Mouse (Mus musculus) heart, embryonic 12.5 days (tissue): Measurements from ENCODE around the gene Bag5. TPM values are rescaled to one million over a fixed set of nuclear protein-coding genes. Genes with fewer than 3 reads are reported as not detected.

ENCODE experiments used
- ATAC-seq: fragments of 200-750 bp; cut with Nextera tagmentation; 2 replicates; pipeline ENCODE4 v1.8.0; 2017; ENCODE audit warnings: moderate TSS enrichment, moderate library complexity; ENCODE audit not compliant: insufficient number of reproducible peaks, low FRiP score
- H3K27ac ChIP-seq: fragments of 300-500 bp; sonication (generic); 2 replicates; pipeline ENCODE4 v1.5.1; 2016; ENCODE audit warnings: mild to moderate bottlenecking, moderate library complexity; ENCODE audit not compliant: poor library complexity, severe bottlenecking
- H3K27me3 ChIP-seq: fragments of 300-500 bp; sonication (generic); replicated peaks from 2 replicates; pipeline ENCODE4 v1.6.1; 2016; ENCODE audit warnings: mild to moderate bottlenecking, moderate library complexity
- H3K36me3 ChIP-seq: fragments of 300-500 bp; sonication (generic); 2 replicates; pipeline ENCODE4 v1.6.1; 2016; ENCODE audit warnings: mild to moderate bottlenecking, moderate library complexity
- H3K4me1 ChIP-seq: fragments of 300-500 bp; sonication (generic); replicated peaks from 2 replicates; pipeline ENCODE4 v1.6.1; 2016; ENCODE audit warnings: mild to moderate bottlenecking
- H3K4me2 ChIP-seq: fragments of 300-500 bp; sonication (generic); 2 replicates; pipeline ENCODE4 v1.6.1; 2016; ENCODE audit warnings: mild to moderate bottlenecking, moderate library complexity
- H3K4me3 ChIP-seq: fragments of 300-500 bp; sonication (generic); 2 replicates; pipeline ENCODE4 v1.5.1; 2016; ENCODE audit warnings: mild to moderate bottlenecking
- H3K9ac ChIP-seq: fragments of 300-500 bp; sonication (generic); 2 replicates; pipeline ENCODE4 v1.6.1; 2016; ENCODE audit warnings: mild to moderate bottlenecking, moderate library complexity
- H3K9me3 ChIP-seq: fragments of 300-500 bp; sonication (generic); replicated peaks from 2 replicates; pipeline ENCODE4 v1.6.1; 2016; ENCODE audit warnings: mild to moderate bottlenecking, moderate library complexity
- WGBS: fragments of 180-500 bp; shearing (Covaris S2); methylation state at CpG from one replicate; pipeline ENCODE4 v1.1.7; 2016; 5-methylcytosine and 5-hydroxymethylcytosine counted together
- polyA plus RNA-seq: library from polyadenylated mRNA; unstranded; fragments of >200 nt; fragmentation: Nextera tagmentation; extraction: Ambion mirVana; gene quantifications from 2 replicates; pipeline ENCODE4 v1.2.1, GENCODE M21; 2016

The Bag5 gene
- polyA plus RNA-seq, 1 experiment from 2014 or later = 41.3 TPM

GRCm38 (mm10) chr12:111697708-111698107, 15.3 kb downstream of the Bag5 start:
- H3K9ac ChIP-seq = peak overlapping the region; percentile 34; the same call in 1 of the 2 replicates
- WGBS = 51% methylated on average over 4 of the region's 4 CpGs
- no peaks in the 10 kb centered on the region for H3K9me3 ChIP-seq
- H3K4me2 ChIP-seq = no peak overlapping the region
- no peaks in the 10 kb centered on the region for H3K27me3 ChIP-seq
- H3K4me3 ChIP-seq = no peak overlapping the region
- no peak overlapping the region for H3K27ac ChIP-seq
- H3K4me1 ChIP-seq = peaks cover 40% of the 10 kb centered on the region
- no peaks in the 10 kb centered on the region for H3K36me3 ChIP-seq
- ATAC-seq = no peak

DNA sequence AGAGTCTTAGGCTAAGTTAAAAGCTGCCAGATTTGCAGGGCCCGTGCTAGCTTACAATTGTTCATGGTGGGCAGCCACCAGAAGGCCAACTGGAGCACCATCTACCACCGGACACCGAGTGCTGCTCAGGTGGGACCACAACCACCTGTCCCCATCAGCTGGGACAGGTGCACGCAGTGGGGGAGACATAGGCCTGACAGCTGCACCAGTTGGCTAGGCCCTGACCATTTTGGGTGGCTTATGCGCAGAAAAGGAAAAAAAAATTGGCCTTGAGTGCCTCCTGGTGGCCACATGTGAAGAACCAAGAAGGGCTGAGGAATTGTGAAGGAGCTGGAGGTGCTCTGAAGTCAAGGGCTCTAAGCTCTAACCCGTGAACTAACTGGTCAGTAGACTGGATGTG, 16.8 kb downstream of the Bag5 start:
- Histone ChIP-seq H3K9me3 (no peaks in the 10 kb centered on the region), H3K27ac (no peak overlapping the region), H3K4me3 (no peak overlapping the region), H3K4me1 (peaks cover 54% of the 10 kb centered on the region), H3K27me3 (no peaks in the 10 kb centered on the region), H3K9ac (no peak overlapping the region), H3K36me3 (no peaks in the 10 kb centered on the region), H3K4me2 (no peak overlapping the region)
- no peak for ATAC-seq
- 29% methylated on average over 6 of the region's 6 CpGs for WGBS

GRCm38 (mm10) chr12:111694880-111695804, 17.9 kb downstream of the Bag5 start:
- no peaks in the 10 kb centered on the region for H3K27me3 ChIP-seq
- ATAC-seq = 0 out of 2 replicates have a peak, but pooled peaks have one; percentile 23
- no peak overlapping the region for H3K4me3 ChIP-seq
- no peak overlapping the region for H3K4me2 ChIP-seq
- no peak overlapping the region for H3K27ac ChIP-seq
- H3K36me3 ChIP-seq = no peaks in the 10 kb centered on the region
- WGBS = 60% methylated on average over 13 of the region's 13 CpGs
- H3K9me3 ChIP-seq = no peaks in the 10 kb centered on the region
- no peak overlapping the region for H3K9ac ChIP-seq
- peaks cover 61% of the 10 kb centered on the region for H3K4me1 ChIP-seq

- WGBS = 20% methylated on average over 12 of the region's 12 CpGs
- Histone ChIP-seq H3K27ac (0 out of 2 replicates have a peak overlapping the region, but pooled peaks have one; percentile 12), H3K9ac (peak overlapping the region; percentile 43; the same call in 1 of the 2 replicates), H3K4me2 (peak overlapping the region; percentile 31), H3K4me3 (no peak overlapping the region), H3K36me3 (no peaks in the 10 kb centered on the region), H3K27me3 (no peaks in the 10 kb centered on the region), H3K4me1 (peaks cover 66% of the 10 kb centered on the region), H3K9me3 (no peaks in the 10 kb centered on the region)
- peak; percentile 30; the same call in 1 of the 2 replicates for ATAC-seq
These were observed 18.7 kb downstream of the Bag5 start for GRCm38 (mm10) chr12:111694271-111694781.

DNA sequence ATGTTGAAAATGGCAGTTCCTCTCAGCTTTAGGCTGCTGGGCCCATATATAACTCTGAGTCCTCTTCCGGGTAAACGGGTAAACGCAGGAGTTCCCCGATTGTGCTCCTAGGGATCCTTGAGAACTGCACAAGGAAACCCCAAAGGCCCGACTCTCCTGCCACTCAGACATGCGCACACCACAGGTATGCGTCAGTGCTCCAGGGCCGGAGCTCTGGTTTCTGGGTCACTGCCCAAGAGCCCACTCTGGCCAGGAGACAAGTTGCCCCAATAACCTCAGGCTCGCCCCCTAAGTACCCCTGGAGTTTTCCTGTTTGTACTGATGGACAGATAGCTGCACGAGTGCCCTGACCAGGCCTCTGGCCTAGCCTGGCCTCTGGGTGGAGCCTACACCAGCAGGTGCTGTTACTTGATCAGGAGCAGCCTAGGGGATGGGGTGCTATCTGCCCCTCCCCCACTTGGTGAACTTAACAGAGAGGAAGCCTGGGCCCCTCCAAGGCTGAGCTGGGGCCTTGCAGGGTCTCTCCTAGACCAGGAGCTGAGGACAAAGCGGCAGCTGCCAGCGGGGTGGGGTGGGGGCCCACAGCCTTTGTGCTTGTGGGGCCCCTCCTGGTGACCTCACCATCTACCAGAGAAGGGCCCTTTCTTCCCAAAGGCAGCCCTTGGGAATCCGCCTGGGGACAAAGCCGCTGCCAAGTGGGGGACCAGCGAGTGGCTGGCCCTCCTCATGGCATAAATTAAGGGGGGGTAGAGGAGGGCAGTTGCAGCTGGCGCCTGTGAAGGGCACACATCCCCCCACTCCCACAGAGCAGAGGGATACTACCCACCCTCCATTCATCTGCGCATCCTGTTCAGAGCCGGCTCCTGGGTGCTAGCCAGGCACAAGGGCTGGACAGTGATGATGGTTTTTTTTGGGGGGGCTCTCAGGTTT, 19.5 kb downstream of the Bag5 start:
- peak overlapping the region; percentile 43 for H3K9ac ChIP-seq
- H3K9me3 ChIP-seq = no peaks in the 10 kb centered on the region
- H3K27me3 ChIP-seq = no peaks in the 10 kb centered on the region
- no peaks in the 10 kb centered on the region for H3K36me3 ChIP-seq
- H3K27ac ChIP-seq = no peak overlapping the region
- 54% methylated on average over 18 of the region's 18 CpGs for WGBS
- H3K4me1 ChIP-seq = peaks cover 72% of the 10 kb centered on the region
- peak; percentile 43; the same call in 1 of the 2 replicates for ATAC-seq
- peak overlapping the region; percentile 31 for H3K4me2 ChIP-seq
- H3K4me3 ChIP-seq = no peak overlapping the region

DNA sequence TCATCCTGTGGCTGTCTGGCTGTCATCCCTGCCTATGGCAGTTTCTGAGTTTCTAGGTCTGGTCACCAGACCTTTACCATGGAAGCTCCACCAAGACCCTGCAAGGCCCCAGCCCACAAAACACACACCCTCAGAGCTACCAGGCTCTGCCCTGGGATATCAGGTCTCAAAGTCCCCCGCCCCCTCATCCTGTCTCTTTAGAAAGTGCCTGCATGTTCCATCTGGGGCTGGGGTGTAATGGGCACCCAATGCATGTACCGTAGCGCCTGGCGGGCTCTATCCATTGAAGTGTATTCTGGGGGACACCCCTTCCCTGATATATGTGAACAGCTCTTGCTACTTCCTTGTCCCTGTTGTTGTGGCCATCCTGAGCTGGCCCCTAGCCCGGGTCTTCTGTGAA, 20.2 kb downstream of the Bag5 start:
- Histone ChIP-seq H3K4me3 (no peak overlapping the region), H3K27me3 (no peaks in the 10 kb centered on the region), H3K9me3 (no peaks in the 10 kb centered on the region), H3K27ac (no peak overlapping the region), H3K9ac (no peak overlapping the region), H3K36me3 (no peaks in the 10 kb centered on the region), H3K4me1 (peaks cover 70% of the 10 kb centered on the region), H3K4me2 (no peak overlapping the region)
- ATAC-seq = no peak
- 83% methylated on average over 5 of the region's 5 CpGs for WGBS

DNA sequence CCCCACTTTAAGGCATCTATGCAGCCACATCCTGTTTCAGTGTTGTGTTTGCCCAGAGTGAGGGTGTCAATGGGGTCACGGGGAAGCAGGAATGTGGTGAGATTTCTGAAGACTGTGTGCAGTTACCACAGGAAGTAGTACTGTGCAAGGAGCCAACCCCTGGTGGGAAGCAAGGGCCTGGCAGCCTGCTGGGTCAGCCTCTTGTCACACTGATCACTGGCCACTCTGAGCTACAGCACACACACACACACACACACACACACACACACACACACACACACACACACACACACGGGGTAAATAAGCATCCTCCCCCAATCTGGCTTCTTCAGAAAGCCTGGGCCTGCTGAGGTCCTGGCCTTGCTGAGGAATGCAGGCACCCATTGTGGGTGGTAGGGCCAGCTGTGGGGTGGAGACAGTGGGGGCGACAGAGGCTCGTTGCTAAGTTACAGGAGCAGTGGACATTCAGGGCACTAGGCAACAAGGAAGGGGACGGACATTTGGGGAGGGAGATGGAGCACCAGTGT, 21.6 kb downstream of the Bag5 start:
- no peak for ATAC-seq
- 29% methylated on average over 5 of the region's 5 CpGs for WGBS

GRCm38 (mm10) chr12:111689426-111689825, 23.6 kb downstream of the Bag5 start:
- WGBS = 68% methylated on average over 11 of the region's 11 CpGs
- no peaks in the 10 kb centered on the region for H3K36me3 ChIP-seq
- ATAC-seq = no peak
- peaks cover 69% of the 10 kb centered on the region for H3K4me1 ChIP-seq
- no peaks in the 10 kb centered on the region for H3K9me3 ChIP-seq
- no peak overlapping the region for H3K9ac ChIP-seq
- H3K4me3 ChIP-seq = no peak overlapping the region
- H3K4me2 ChIP-seq = no peak overlapping the region
- no peaks in the 10 kb centered on the region for H3K27me3 ChIP-seq
- no peak overlapping the region for H3K27ac ChIP-seq

More for the DNA sequence above, 21.6 kb downstream of the Bag5 start:
- no peak overlapping the region for H3K4me2 ChIP-seq
- H3K9me3 ChIP-seq = no peaks in the 10 kb centered on the region
- peaks cover 81% of the 10 kb centered on the region for H3K4me1 ChIP-seq
- H3K4me3 ChIP-seq = no peak overlapping the region
- H3K27ac ChIP-seq = peak overlapping the region; percentile 34; the same call in 1 of the 2 replicates
- no peaks in the 10 kb centered on the region for H3K27me3 ChIP-seq
- peak overlapping the region; percentile 6; the same call in 1 of the 2 replicates for H3K9ac ChIP-seq
- H3K36me3 ChIP-seq = no peaks in the 10 kb centered on the region

- no peak for ATAC-seq
- no peak overlapping the region for H3K4me3 ChIP-seq
- H3K27me3 ChIP-seq = no peaks in the 10 kb centered on the region
- H3K4me2 ChIP-seq = peak overlapping the region; percentile 19; the same call in 1 of the 2 replicates
- H3K27ac ChIP-seq = peak overlapping the region; percentile 91
- peaks cover 67% of the 10 kb centered on the region for H3K4me1 ChIP-seq
- 19% methylated on average over 2 of the region's 2 CpGs for WGBS
- peak overlapping the region; percentile 60; the same call in 1 of the 2 replicates for H3K9ac ChIP-seq
- H3K36me3 ChIP-seq = 0 out of 2 replicates have a peak, but pooled peaks cover 4% of the 10 kb centered on the region
- H3K9me3 ChIP-seq = no peaks in the 10 kb centered on the region
These were observed 25.0 kb downstream of the Bag5 start for GRCm38 (mm10) chr12:111688069-111688428.

DNA sequence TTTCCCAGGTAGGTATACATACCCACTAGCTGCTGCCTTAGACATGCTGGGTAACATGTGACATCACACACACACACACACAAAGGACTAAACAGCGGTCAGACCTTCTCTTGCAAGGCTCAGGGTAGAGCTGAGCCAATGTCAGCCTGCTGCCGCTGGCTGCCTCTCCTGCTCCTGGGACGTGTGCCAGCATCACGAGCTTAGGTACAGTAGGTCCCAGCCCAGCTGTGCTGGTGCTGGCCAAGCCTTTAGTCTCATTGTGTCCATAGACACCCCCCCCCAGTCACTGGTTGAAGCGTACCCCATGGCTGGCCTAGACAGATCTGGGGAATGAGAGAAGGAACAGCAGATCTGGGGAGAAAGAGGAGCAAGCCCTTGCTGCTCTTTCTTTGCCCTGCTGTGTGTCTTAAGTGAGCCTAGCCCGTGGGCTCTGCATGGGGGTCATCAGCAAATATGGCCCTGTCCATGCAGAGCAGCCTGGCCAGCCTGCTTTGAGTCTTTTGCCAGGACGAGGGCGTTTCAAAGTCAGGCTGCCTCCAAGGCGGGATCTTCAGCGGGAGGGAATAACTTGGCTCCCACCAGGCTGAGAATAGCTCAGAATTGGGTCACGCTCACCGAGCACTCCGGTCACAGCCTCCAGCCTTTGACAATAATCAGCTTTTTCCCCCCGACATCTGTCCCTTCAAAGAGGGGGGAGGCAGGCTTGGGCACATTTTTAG, 25.5 kb downstream of the Bag5 start:
- Histone ChIP-seq H3K36me3 (0 out of 2 replicates have a peak, but pooled peaks cover 4% of the 10 kb centered on the region), H3K9ac (peak overlapping the region; percentile 60), H3K9me3 (no peaks in the 10 kb centered on the region), H3K27ac (peak overlapping the region; percentile 91), H3K4me2 (peak overlapping the region; percentile 19; the same call in 1 of the 2 replicates), H3K4me1 (peaks cover 67% of the 10 kb centered on the region), H3K27me3 (no peaks in the 10 kb centered on the region), H3K4me3 (no peak overlapping the region)
- ATAC-seq = peak; percentile 56; the same call in 1 of the 2 replicates
- WGBS = 24% methylated on average over 14 of the region's 14 CpGs
